Mouse (Mus musculus): ENCODE data around the gene Zmat3.

- no peak for TF ChIP-seq POLR2A (IDR thresholded peaks at IDR 0.05; ENCODE audit: extremely low read depth, insufficient read depth, low read length)
- no peak for TF ChIP-seq CTCF (IDR thresholded peaks at IDR 0.05; ENCODE audit: low read depth, low read length)
Measured at GRCm38 (mm10) chr3:32381556-32381955, 15.7 kb upstream of the Zmat3 start.
